Mouse (Mus musculus) cortical plate, adult 2 months (tissue): ENCODE measurements around the gene Stard7.

Experiments
- CTCF ChIP-seq: fragments of 200-500 bp; IDR thresholded peaks from 2 replicates; pipeline ENCODE4 v1.5.1; 2011; ENCODE audit warnings: mild to moderate bottlenecking, control low read depth, low read length; ENCODE audit not compliant: insufficient read depth; ENCODE audit errors: extremely low read depth
- POLR2A ChIP-seq: fragments of 200-500 bp; IDR thresholded peaks from 2 replicates; pipeline ENCODE4 v1.6.1; 2011; ENCODE audit warnings: mild to moderate bottlenecking, low read length, control low read depth; ENCODE audit not compliant: insufficient read depth; ENCODE audit errors: extremely low read depth

DNA sequence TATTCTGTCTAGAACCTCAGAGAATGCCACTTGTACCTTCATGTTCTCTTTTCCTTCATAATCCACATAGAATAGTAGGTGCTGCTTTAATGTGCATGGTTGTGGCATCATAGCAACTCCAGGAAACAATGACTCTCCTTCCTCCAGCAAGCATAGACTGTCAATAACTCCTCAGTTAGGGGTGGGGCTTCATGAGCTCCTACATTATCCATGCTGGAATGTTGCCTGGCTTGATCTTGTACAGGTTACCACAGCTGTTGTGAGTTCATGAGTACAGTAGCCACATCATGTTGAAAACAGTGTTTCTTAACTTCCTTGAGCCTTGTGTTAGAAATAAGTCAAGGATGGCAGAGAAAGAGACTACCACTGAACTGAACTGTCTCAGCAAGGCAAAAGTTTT, 8.1 kb downstream of the Stard7 start:
- TF ChIP-seq CTCF (no peak), POLR2A (no peak)
